Mouse (Mus musculus) monocyte, adult 2 months (primary cell): ENCODE measurements around the gene 1700019N19Rik.

Experiments
- DNase-seq, 2 experiments: peaks; one replicate each; pipeline ENCODE4 v3.0.0; 2022; ENCODE audit warnings: low spot score in 2 of 2, low read depth in 1 of 2

Gene 1700019N19Rik

DNA sequence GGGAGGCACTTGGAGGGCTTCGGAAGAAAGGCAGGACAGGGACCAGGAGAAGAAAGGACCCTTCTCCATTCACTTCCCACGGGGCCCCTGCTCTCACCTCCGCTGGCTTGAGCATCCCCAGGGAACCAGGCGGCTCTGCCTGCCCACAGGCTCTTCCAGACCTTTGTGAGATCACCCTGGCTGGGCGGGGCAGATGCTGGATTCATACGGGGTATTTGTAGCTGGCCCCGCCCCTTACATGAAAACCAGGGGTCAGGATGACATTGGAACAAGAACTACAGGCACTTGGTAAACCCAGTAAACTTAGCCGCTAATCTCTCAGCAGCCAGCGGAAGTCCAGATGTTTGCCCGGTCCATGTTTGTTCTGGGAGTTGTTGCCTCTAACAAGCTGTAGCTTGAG lies at the start of gene 1700019N19Rik:
Gene 1700019N19Rik (minus strand): TSS at position 178 of the 400 bp plus-strand sequence.
- DNase-seq = no peak

DNA sequence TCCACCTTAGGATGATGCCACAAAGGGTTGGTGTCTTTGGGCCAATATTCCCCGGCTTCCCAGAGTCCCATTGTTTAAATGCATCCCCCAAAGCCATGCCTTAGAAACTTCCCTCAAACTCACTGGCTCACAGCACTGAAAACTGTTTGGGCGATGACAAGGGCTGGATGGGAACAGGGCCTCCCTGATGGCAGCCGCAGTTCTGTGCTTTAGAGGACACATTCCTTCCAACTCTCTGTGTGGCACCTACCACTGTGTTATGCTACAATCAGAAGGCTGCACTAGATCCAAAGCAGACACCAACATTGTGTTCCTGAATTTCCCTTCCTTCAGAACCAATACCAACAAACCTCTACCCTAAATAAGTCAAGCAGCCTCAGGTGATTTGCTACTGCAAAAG lies 49.3 kb upstream of the 1700019N19Rik start:
- no peak for DNase-seq

DNA sequence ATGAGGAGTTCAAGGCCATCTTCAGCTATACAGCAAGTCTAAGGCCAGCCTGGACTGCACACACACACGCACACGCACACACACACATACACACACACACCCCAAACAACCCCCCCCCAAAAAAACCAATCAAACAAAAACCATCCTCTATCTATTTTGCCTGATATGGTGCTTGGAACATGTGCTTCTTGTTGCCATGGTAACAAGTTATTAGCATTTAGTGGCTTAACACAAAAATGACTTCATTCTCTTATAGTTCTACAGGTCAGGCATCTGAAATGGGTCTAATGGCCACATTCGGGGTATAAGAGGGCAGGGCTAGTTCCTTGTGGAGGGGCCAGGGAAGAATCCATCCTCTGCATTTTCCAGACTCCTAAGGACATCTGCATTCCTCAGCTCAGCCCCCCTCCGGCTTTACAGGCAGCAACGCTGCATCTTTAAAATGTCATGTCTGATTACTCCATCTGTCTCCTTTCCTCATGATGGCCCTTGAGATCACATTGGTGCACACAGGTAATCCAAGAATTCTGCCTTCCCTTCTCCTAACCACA lies 46.5 kb upstream of the 1700019N19Rik start:
- DNase-seq = no peak

DNA sequence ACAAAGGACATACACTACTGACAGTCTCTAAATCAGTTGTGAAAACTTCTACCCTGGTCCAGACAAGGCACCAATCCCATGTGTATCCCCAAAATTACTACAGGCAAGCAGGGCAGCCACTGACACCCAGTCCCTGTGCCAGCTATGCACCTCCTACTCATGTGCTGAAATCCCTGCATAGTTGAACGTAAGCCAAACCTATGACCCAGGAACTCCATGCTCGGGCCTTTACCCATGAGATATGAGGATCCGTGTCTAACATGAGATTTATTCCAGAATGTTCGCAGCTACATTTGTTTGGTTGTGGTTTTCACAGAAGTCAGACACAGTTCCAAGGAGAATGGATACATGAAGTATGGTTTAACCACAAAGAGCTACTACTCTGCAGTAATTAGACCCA lies 45.5 kb upstream of the 1700019N19Rik start:
- no peak for DNase-seq

DNA sequence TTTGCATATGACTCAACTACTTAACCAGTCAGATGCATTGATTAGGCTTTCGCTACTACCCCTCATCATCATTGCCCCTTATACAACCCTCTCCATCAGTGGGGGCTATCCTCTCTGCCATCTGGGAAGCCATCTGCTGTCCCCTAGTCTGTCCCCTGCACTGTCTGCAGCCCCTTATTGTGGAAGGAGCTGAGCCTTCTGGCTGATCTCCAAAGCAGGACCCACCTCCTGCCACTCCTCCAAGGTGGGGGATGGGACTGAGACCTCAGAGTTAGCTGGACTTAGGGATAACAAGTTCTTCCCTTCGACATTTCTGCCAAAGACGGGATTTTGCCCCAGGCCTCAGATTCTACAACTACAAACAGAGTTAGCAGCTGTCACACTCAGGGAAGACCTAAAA lies 45.1 kb upstream of the 1700019N19Rik start:
- DNase-seq = no peak

DNA sequence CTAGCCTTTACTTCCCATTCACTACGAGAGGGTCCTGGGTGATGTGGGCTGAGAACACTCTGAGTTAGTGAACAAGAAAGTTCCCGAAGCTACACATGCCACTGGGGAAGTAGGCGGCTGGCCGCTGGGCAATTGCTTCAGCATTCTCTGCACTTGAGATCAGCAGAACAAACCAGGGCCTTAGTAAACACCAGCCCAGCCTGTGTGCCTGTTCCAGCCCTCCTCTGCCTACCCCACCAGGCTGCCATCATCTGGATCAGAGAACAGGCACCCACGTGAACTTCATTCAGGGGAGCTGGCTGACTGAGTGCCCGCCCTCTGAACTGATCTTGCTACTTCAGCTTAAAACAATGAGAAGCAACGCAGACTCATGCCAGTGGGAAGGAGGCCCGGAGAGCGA lies 44.4 kb upstream of the 1700019N19Rik start:
- DNase-seq = no peak

DNA sequence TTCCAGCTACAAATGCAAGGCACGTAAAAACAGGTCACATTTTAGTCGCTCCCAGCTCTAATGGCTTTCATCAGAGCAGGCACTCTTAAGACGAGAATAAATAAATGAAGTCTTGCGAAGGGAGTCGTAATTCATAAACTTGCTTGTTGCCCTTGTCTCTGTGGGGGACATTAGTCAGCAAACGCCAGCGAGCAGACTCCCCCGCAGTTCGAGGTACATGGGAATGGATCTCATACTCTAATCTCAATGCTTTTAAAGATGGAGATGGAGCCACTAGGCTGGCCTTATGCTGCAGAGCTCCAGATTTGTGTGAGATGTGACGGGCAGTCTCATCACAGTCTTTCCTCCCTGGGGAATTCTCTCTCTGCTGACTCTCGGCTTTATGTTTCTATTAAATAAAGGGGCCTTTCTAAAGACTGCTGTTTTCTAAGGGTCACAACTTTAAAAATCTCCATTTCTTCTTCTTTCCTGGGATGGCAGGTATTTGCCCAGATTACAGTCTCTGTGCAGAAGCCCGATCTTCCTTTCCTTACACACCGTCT lies 39.4 kb upstream of the 1700019N19Rik start:
- no peak for DNase-seq

DNA sequence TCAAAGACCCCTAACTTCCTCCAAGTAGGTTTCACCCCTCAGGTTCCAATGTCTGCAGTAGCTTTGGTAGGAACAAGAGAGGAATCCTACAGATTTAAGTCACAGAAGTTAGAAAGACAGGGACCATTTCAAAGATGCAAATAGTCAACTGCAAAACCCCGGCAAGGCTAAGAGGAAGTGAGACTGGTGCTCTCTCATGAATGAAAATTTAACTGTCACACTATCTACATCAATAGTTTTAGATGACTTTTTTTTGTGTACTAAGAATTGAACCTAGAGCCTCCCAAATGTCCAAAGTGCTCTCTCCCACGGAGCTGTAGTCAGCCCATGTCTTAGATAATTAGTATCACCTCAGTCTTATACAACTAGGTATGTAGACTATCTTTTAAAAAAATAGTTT lies 38.7 kb upstream of the 1700019N19Rik start:
- DNase-seq = no peak

DNA sequence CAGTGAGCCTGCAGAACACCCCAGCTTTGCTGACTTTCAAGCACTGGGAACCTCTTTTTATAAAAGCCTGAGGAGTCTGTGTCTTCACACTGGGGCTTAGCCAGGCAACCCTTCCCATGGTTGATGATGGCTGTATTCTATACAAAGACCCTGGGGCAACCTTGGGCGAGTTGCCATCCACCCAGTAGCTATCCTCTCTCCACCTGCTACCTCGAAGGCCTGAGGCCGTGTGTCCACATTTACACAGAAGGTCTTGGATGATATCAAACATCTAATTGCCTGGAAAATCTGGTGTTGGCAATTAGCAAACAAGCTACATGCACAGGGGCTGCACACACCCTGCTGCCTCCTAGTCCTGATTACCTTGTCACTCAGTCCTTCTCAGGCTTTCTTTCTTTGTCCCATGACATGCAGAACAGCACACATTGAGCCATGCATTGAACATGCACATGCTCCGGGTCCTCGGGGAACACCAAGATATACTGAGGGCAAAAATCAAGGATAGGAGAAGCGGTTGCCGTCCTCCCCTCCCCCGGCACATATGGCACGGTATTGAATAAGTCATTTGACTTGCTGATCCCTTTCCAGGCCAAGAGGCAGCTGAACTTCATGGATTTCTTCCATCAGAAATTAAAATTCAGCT lies 37.1 kb upstream of the 1700019N19Rik start:
- DNase-seq = no peak

DNA sequence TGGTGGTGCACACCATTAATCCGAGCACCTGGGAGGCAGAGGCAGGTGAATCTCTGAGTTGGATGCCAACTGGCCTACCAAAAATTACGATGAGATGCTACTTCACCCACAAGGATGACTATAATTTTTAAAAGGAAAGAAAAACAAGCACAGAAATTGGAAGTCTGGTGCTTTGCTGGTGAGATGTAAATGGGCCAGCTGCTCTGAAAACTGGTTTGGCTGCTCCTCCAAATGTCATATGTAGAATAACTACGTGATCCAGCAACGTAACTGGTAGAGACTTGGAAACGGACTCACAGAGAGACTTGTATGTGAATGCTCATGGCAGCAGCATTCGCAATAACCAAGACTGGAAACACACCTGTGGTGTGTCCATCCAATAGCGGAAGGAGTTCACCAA lies 35.9 kb upstream of the 1700019N19Rik start:
- no peak for DNase-seq

DNA sequence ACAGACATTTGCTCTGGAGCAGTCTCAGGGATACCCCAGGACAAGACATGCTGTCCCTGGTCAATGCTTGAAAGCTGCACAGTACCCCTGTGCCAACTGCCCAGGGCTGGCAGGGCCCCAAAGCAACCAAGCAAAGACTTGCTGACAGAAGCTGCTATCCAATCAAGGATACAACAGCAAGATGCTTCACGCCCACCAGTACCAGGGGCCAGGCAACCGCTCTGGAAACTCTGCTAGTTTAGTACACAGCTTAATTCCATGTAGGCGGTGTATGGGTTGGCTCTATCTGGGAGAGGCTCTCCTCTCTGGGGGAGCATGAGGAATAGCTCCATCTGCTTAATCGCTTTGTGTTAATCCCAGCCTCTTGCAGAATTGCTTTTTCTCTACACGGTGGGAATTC lies 35.3 kb upstream of the 1700019N19Rik start:
- no peak for DNase-seq

DNA sequence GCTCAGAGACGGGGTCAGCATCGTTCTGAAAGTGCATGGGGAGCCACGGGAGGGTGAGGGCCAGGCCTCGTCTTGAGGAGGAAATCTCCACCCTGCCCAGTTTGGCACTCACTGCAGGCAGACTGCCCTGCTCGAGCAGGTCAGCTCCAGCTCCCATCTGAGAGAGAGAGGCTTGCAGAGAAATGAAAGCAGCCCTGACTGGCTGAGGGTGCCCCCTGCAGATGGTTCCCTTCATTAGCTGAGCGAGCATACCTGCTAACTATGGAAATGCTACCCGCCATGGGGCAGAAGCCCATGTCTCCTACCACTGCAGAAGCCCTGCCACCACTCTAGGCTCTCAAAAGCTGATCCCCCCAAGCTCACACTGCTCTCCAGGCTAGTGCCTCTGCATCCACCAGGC lies 33.4 kb upstream of the 1700019N19Rik start:
- DNase-seq = no peak

GRCm38 (mm10) chr19:58824316-58824715 lies 30.1 kb upstream of the 1700019N19Rik start:
- no peak for DNase-seq

GRCm38 (mm10) chr19:58823301-58823700 lies 29.0 kb upstream of the 1700019N19Rik start:
- DNase-seq = no peak

DNA sequence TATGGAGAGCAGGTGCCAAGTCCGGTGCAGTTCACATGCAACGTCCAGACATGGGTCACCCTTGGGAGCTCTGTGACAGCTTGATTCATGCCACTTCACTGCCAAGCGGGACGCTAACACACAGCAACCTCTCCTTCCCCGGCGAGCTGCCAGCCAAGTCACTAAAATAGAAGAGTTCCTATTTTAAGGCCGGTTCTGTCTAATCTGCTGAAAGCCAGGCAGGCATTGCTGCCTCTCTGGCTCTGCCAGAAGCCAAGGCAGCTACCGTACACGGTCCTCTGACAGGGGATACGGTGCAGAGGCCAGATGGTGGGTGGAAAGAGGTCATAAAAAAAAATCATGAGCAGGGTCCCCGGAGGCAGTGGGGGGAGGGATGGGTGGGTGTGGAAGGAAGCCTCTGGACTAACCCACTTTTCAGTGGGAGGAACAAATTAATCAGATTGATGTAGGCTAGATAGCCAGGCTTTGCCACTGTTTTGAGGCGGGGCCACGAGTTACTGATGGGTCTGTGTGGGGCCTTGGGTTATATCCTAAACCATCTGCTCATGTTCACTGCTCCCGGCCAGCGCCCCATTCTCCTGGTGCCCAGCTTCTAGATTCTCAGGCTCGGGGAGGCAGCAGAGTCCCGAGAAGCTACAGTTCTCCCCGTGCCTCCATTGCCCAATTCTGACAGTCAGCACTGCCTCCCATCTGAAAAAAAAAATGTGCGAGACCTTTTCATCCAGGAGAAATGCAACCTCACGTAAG lies 28.4 kb upstream of the 1700019N19Rik start:
- DNase-seq = no peak

DNA sequence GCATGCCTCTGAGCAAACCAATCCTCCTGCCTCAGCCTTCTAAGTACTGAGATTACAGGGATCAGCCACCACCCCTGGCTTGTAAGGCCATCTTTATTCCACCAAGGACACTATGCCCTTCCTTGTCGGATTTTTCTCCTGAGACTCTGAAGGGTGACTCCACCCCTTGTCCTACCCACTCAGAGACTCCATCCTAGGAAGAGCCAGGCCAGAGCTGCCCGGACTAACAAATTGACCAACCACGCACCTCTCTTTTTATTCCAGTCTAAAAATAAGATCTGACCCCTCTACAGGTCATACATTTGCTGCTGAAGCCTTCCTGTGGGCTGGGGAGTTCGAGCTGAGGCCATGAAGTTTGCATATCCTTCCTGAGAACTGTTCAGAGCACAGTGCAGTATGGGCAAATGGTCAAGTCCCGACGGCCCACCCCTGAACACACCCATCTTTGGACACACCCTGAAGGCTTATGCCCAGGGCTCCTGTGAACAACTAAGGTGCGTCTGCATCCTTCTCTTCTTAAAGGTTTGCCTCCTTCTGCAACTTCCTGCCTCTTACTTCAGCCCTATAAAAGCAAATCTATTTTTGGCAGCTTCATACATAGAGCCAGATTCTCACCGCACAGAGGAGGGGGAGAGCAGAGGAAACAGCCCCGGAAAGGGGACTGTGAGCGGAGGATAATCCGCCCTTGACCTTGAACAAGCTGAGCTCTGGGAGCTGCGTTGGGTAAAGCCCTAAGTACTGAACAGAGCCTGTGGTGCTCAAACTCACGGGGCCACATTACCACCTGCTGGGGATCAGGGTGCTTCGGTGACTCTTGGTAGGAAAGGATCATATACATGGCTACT lies 24.5 kb upstream of the 1700019N19Rik start:
- DNase-seq = no peak

DNA sequence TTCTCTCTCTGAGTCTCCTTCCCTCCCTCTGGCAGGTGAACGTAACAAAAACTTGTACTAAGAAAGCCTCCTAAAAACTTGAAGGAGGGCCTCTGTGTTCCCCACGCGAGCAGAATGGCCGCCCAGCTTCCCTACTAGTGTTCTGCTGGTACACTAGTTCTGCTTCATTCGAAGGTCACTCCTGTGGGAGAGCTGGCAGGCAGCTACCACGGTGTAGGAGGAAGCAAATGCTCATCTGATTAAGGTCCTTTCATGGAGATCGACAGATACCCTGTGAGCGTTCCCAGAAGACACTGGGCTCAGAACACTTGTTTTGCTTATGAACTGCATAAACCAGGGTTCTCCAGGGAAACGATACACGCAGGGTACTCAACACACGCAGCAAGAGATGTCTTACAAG lies 23.1 kb upstream of the 1700019N19Rik start:
- no peak for DNase-seq

DNA sequence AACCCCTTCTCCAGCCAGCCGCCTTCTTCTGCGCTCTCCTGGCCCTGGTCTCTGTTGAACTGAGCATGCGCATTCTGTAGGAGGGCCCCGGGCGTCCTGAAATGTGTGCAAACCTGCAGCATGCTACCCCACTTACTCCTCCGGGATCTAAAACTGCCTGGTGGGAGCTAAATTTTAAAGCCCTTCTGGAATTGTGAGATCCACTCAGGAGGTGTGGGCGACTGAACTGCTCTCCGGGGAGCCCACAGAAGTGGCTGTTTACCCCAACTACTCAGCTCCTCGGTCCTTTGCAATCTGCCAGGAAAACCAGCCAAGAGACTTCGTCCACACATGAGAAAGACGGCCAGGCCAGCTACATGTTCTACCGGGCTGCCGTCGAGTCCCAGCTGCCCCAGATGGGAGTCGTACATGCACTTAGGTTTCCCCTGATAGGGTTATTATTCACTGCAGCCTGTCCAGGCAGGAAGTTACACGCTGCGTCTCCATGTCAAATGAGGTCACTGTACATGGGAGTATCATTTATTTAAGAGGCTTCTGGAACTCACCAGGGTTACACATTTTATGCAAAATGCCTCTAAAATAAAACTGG lies 22.3 kb upstream of the 1700019N19Rik start:
- no peak for DNase-seq

- no peak for DNase-seq
These were observed 21.1 kb upstream of the 1700019N19Rik start for GRCm38 (mm10) chr19:58815179-58815922.

DNA sequence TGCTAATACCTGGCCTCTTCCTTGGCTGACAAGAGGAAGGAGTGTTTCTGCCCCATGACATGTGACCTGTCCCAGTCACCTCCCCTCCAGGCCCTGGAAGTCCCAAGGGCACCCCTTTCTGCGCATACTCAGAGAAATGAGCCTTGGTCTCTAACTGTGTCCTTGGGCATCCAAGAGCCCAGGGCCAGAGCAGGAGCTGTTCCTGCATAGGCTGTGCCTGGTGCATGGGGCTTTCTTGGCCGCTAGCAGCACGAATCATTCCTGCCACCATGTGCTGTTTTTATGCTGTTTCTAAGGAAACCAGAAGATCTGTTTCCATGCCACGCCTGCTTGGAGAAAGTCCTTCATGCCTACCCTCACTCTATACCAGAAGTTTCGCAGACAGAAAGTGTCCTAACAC lies 16.3 kb upstream of the 1700019N19Rik start:
- DNase-seq = no peak
